Mouse (Mus musculus) cerebellum, adult 9-10 months (tissue): Measurements from ENCODE around the gene Gm14180.
A peak's percentile ranks its signal among the peaks of the same experiment; 100 is the strongest.
"Not testable (repeated sequence)": the region's sequence is repeated elsewhere in the genome, so short reads cannot be mapped to it uniquely, and the experiment has no call there.

ENCODE experiments used
- DNase-seq: peaks from one replicate; pipeline ENCODE4 v3.0.0; 2022

Gm14180 gene

GRCm38 (mm10) chr11:99734190-99734589 lies at the start of gene Gm14180:
TSS of gene Gm14180 (minus strand) at chr11:99734290.
- DNase-seq, result no peak

GRCm38 (mm10) chr11:99780604-99781003 lies 46.5 kb upstream of the Gm14180 start, which contains the start of gene Krtap4-8:
TSS of gene Krtap4-8 (minus strand) at chr11:99780704.
- no peak for DNase-seq

GRCm38 (mm10) chr11:99778401-99778800 lies 44.3 kb upstream of the Gm14180 start:
- DNase-seq, result no peak

GRCm38 (mm10) chr11:99772813-99773212 lies 38.7 kb upstream of the Gm14180 start, which contains the start of gene Gm11595:
TSS of gene Gm11595 (minus strand) at chr11:99772913.
- not testable (repeated sequence) for DNase-seq

GRCm38 (mm10) chr11:99768410-99768809 lies 34.3 kb upstream of the Gm14180 start:
- no peak for DNase-seq

- no peak for DNase-seq
These were observed 24.8 kb upstream of the Gm14180 start for GRCm38 (mm10) chr11:99758877-99759276.

- no peak for DNase-seq
These were observed 9.9 kb upstream of the Gm14180 start for GRCm38 (mm10) chr11:99743985-99744384.

GRCm38 (mm10) chr11:99724061-99724460 lies 10.0 kb downstream of the Gm14180 start:
- peak; percentile 6 for DNase-seq

- DNase-seq, result no peak
These were observed 15.3 kb downstream of the Gm14180 start for GRCm38 (mm10) chr11:99718759-99719158.

- DNase-seq, result no peak
These were observed 43.6 kb downstream of the Gm14180 start, which contains the start of gene Gm14190 for GRCm38 (mm10) chr11:99690463-99690862. TSS of gene Gm14190 (minus strand) at chr11:99690740.

GRCm38 (mm10) chr11:99685235-99685634 lies 48.9 kb downstream of the Gm14180 start:
- not testable (repeated sequence) for DNase-seq
